Mouse (Mus musculus) limb, embryonic 14.5 days (tissue): ENCODE results near the gene Gm13275. TPM values are rescaled to one million over a fixed set of nuclear protein-coding genes. Genes with fewer than 3 reads are reported as not detected.
A peak's percentile ranks its signal among the peaks of the same experiment; 100 is the strongest.
"Not testable (repeated sequence)": the region's sequence is repeated elsewhere in the genome, so short reads cannot be mapped to it uniquely, and the experiment has no call there.

Experiments
- ATAC-seq: fragments of 200-750 bp; cut with Nextera tagmentation; 2 replicates; pipeline ENCODE4 v1.8.0; 2017; ENCODE audit warnings: low read depth, moderate number of reproducible peaks, moderate TSS enrichment; ENCODE audit not compliant: low FRiP score
- DNase-seq: peaks from one replicate; pipeline ENCODE4 v3.0.0-alpha.2; 2015; ENCODE audit warnings: low spot score
- H3K27ac ChIP-seq: fragments of 300-500 bp; sonication (generic); replicated peaks from 2 replicates; pipeline ENCODE4 v1.5.1; 2014; ENCODE audit warnings: low read depth, mild to moderate bottlenecking, low read length, moderate library complexity, mixed read lengths
- H3K27me3 ChIP-seq: fragments of 300-500 bp; sonication (generic); 2 replicates; pipeline ENCODE4 v1.6.1; 2014; ENCODE audit warnings: low read length, mixed read lengths; ENCODE audit not compliant: control insufficient read depth, insufficient read depth
- H3K36me3 ChIP-seq: fragments of 300-500 bp; sonication (generic); 2 replicates; pipeline ENCODE4 v1.6.1; 2014; ENCODE audit warnings: mild to moderate bottlenecking, low read length, moderate library complexity, mixed read lengths; ENCODE audit not compliant: control insufficient read depth, insufficient read depth
- H3K4me1 ChIP-seq: fragments of 300-500 bp; sonication (generic); 2 replicates; pipeline ENCODE4 v1.6.1; 2014; ENCODE audit warnings: antibody characterized with exemption, low read length, mixed read lengths; ENCODE audit not compliant: control insufficient read depth, insufficient read depth
- H3K4me2 ChIP-seq: fragments of 300-500 bp; sonication (generic); replicated peaks from 2 replicates; pipeline ENCODE4 v1.6.1; 2014; ENCODE audit warnings: low read depth, mild to moderate bottlenecking, low read length, moderate library complexity; ENCODE audit not compliant: severe bottlenecking
- H3K4me3 ChIP-seq: fragments of 300-500 bp; sonication (generic); replicated peaks from 2 replicates; pipeline ENCODE4 v1.5.1; 2014; ENCODE audit warnings: low read length
- H3K9ac ChIP-seq: fragments of 300-500 bp; sonication (generic); 2 replicates; pipeline ENCODE4 v1.6.1; 2014; ENCODE audit warnings: mild to moderate bottlenecking, low read depth, low read length, moderate library complexity; ENCODE audit not compliant: severe bottlenecking
- H3K9me3 ChIP-seq: fragments of 300-500 bp; sonication (generic); 2 replicates; pipeline ENCODE4 v1.6.1; 2016; ENCODE audit warnings: low read length; ENCODE audit not compliant: control insufficient read depth
- WGBS: fragments of 180-500 bp; shearing (Covaris S2); extraction: QIAGEN DNeasy Blood & Tissue Kit; methylation state at CpG from one replicate; pipeline ENCODE4 v1.1.7; 2014; 5-methylcytosine and 5-hydroxymethylcytosine counted together
- polyA plus RNA-seq, 2 experiments: library from polyadenylated mRNA; depleted of rRNA in 1 of 2; stranded (reverse) in 1 of 2; unstranded in 1 of 2; fragments of >200 nt; fragmentation: Nextera tagmentation in 1 of 2; extraction: Ambion mirVana in 1 of 2; gene quantifications; 2 replicates each; pipeline versions ENCODE4 v1.2.1 to v1.2.3; 2012 to 2014

The Gm13275 gene
- polyA plus RNA-seq, 2 experiments, result not detected

DNA sequence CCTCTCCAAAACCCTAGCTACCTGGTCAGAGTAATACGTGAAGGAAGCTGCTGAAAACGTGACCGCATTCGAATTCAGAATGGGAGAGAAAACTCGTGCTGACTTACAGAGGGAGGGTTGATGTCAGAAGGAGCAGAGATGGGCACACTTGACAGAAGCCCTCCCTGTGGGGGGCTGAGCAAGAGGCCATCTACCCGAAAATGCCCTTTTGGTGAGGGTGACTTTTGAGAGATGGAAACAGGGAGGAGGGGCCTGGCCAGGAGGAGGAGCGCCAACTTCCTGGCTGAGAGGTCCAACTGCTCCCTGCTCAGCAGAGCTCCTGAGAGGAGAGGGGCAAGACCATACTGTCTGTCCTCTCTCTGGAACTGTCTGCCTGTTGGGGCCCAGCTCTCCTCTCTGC lies 12.5 kb upstream of the Gm13275 start, which contains the start of gene Ifnz:
TSS of gene Ifnz (plus strand) at position 301 of the 400 bp plus-strand sequence.
- H3K27me3 ChIP-seq, H3K4me1 ChIP-seq, DNase-seq, ATAC-seq, H3K9me3 ChIP-seq, H3K36me3 ChIP-seq, H3K27ac ChIP-seq, H3K9ac ChIP-seq: not testable (repeated sequence)
- peak within 1 kb of the TSS; percentile 17; the same call in 1 of the 2 replicates for H3K4me3 ChIP-seq
- 26% methylated on average over 3 of the region's 7 CpGs for WGBS
- H3K4me2 ChIP-seq, result peak within 1 kb of the TSS; percentile 29

- H3K36me3 ChIP-seq, H3K4me1 ChIP-seq, H3K9me3 ChIP-seq, DNase-seq, H3K9ac ChIP-seq, H3K27ac ChIP-seq, ATAC-seq, H3K27me3 ChIP-seq: not testable (repeated sequence)
- Histone ChIP-seq H3K4me3 (peak overlapping the region; percentile 17; the same call in 1 of the 2 replicates), H3K4me2 (peak overlapping the region; percentile 29)
- 0% methylated on average over 10 of the region's 31 CpGs for WGBS
Observed at GRCm38 (mm10) chr4:88782335-88782734, 12.0 kb upstream of the Gm13275 start.

DNA sequence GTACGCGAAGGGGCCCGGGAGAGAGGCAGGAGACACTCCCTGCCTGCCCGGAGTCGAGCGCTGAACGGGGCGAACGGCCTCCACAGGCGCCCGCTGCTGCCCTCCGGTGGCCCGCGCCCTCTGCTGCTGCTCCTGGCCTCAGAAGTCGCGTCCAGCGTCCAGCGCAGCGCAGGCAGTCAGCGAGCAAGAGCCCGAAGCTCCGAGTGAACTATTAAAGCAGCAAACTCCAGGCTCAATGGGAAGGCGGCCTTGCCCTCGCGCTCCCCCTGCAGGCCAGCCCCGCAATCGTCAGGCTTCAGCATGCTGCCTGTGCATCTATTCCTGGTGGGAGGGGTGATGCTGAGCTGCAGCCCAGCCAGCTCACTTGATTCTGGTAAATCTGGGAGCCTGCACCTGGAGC lies 8.9 kb upstream of the Gm13275 start, which contains the start of gene Gm13276:
TSS of gene Gm13276 (plus strand) at position 301 of the 400 bp plus-strand sequence.
- not testable (repeated sequence) for H3K9ac ChIP-seq, H3K4me3 ChIP-seq, H3K4me2 ChIP-seq, H3K27ac ChIP-seq, ATAC-seq, DNase-seq, H3K9me3 ChIP-seq, H3K36me3 ChIP-seq, H3K27me3 ChIP-seq, H3K4me1 ChIP-seq
- WGBS, result no CpG with 5 or more reads among the region's 27 CpGs

DNA sequence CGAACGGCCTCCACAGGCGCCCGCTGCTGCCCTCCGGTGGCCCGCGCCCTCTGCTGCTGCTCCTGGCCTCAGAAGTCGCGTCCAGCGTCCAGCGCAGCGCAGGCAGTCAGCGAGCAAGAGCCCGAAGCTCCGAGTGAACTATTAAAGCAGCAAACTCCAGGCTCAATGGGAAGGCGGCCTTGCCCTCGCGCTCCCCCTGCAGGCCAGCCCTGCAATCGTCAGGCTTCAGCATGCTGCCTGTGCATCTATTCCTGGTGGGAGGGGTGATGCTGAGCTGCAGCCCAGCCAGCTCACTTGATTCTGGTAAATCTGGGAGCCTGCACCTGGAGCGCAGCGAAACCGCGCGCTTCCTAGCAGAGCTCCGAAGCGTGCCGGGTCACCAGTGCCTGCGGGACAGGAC lies 5.9 kb upstream of the Gm13275 start, which contains the start of gene Gm13277:
TSS of gene Gm13277 (plus strand) at position 231 of the 400 bp plus-strand sequence.
- not testable (repeated sequence) for H3K4me3 ChIP-seq, ATAC-seq, DNase-seq, H3K36me3 ChIP-seq, H3K9ac ChIP-seq, H3K9me3 ChIP-seq, H3K4me1 ChIP-seq, H3K4me2 ChIP-seq, H3K27ac ChIP-seq, H3K27me3 ChIP-seq
- WGBS, result no CpG with 5 or more reads among the region's 28 CpGs

DNA sequence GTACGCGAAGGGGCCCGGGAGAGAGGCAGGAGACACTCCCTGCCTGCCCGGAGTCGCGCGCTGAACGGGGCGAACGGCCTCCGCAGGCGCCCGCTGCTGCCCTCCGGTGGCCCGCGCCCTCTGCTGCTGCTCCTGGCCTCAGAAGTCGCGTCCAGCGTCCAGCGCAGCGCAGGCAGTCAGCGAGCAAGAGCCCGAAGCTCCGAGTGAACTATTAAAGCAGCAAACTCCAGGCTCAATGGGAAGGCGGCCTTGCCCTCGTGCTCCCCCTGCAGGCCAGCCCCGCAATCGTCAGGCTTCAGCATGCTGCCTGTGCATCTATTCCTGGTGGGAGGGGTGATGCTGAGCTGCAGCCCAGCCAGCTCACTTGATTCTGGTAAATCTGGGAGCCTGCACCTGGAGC lies 3.0 kb upstream of the Gm13275 start, which contains the start of gene Gm13278:
TSS of gene Gm13278 (plus strand) at position 301 of the 400 bp plus-strand sequence.
- no CpG with 5 or more reads among the region's 28 CpGs for WGBS
- not testable (repeated sequence) for H3K4me2 ChIP-seq, ATAC-seq, H3K4me3 ChIP-seq, H3K36me3 ChIP-seq, H3K27ac ChIP-seq, H3K4me1 ChIP-seq, H3K9me3 ChIP-seq, H3K27me3 ChIP-seq, DNase-seq, H3K9ac ChIP-seq

DNA sequence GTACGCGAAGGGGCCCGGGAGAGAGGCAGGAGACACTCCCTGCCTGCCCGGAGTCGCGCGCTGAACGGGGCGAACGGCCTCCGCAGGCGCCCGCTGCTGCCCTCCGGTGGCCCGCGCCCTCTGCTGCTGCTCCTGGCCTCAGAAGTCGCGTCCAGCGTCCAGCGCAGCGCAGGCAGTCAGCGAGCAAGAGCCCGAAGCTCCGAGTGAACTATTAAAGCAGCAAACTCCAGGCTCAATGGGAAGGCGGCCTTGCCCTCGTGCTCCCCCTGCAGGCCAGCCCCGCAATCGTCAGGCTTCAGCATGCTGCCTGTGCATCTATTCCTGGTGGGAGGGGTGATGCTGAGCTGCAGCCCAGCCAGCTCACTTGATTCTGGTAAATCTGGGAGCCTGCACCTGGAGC lies 2.8 kb downstream of the Gm13275 start, which contains the start of gene Gm13279:
TSS of gene Gm13279 (plus strand) at position 301 of the 400 bp plus-strand sequence.
- not testable (repeated sequence) for H3K9ac ChIP-seq, H3K27ac ChIP-seq, DNase-seq, H3K9me3 ChIP-seq, H3K27me3 ChIP-seq, ATAC-seq, H3K4me1 ChIP-seq, H3K4me2 ChIP-seq, H3K36me3 ChIP-seq, H3K4me3 ChIP-seq
- WGBS, result no CpG with 5 or more reads among the region's 28 CpGs

- H3K36me3 ChIP-seq, DNase-seq, H3K4me1 ChIP-seq, H3K9me3 ChIP-seq, H3K4me3 ChIP-seq, H3K27ac ChIP-seq, ATAC-seq, H3K4me2 ChIP-seq, H3K27me3 ChIP-seq, H3K9ac ChIP-seq: not testable (repeated sequence)
- WGBS, result 12% methylated on average over 2 of the region's 7 CpGs
Observed at GRCm38 (mm10) chr4:88799365-88799764, 5.1 kb downstream of the Gm13275 start, which contains the start of gene Gm13285. Gm13285 (plus strand) TSS chr4:88799665.

DNA sequence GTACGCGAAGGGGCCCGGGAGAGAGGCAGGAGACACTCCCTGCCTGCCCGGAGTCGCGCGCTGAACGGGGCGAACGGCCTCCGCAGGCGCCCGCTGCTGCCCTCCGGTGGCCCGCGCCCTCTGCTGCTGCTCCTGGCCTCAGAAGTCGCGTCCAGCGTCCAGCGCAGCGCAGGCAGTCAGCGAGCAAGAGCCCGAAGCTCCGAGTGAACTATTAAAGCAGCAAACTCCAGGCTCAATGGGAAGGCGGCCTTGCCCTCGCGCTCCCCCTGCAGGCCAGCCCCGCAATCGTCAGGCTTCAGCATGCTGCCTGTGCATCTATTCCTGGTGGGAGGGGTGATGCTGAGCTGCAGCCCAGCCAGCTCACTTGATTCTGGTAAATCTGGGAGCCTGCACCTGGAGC lies 8.7 kb downstream of the Gm13275 start, which contains the start of gene Gm13287:
TSS of gene Gm13287 (plus strand) at position 301 of the 400 bp plus-strand sequence.
- WGBS, result no CpG with 5 or more reads among the region's 29 CpGs
- not testable (repeated sequence) for H3K4me2 ChIP-seq, H3K4me3 ChIP-seq, H3K9me3 ChIP-seq, ATAC-seq, H3K27me3 ChIP-seq, DNase-seq, H3K9ac ChIP-seq, H3K36me3 ChIP-seq, H3K27ac ChIP-seq, H3K4me1 ChIP-seq
